Mouse (Mus musculus) stomach, postnatal 0 days (tissue): ENCODE measurements around the gene Syk. TPM values are rescaled to one million over a fixed set of nuclear protein-coding genes. Genes with fewer than 3 reads are reported as not detected.

Experiments
- ATAC-seq: fragments of 200-750 bp; cut with Nextera tagmentation; 2 replicates; pipeline ENCODE4 v1.8.0; 2017; ENCODE audit not compliant: low FRiP score, low TSS enrichment
- DNase-seq: peaks from one replicate; pipeline ENCODE4 v3.0.0-alpha.2; 2016; ENCODE audit warnings: low spot score
- H3K27ac ChIP-seq: fragments of 300-500 bp; sonication (generic); replicated peaks from 2 replicates; pipeline ENCODE4 v1.5.1; 2014; ENCODE audit warnings: mild to moderate bottlenecking, control low read depth
- H3K27me3 ChIP-seq: fragments of 300-500 bp; sonication (generic); 2 replicates; pipeline ENCODE4 v1.6.1; 2014; ENCODE audit warnings: low read length; ENCODE audit not compliant: control insufficient read depth, insufficient read depth
- H3K36me3 ChIP-seq: fragments of 300-500 bp; sonication (generic); 2 replicates; pipeline ENCODE4 v1.6.1; 2014; ENCODE audit warnings: low read length, mixed read lengths; ENCODE audit not compliant: control insufficient read depth, insufficient read depth
- H3K4me1 ChIP-seq: fragments of 300-500 bp; sonication (generic); replicated peaks from 2 replicates; pipeline ENCODE4 v1.6.1; 2014; ENCODE audit warnings: antibody characterized with exemption; ENCODE audit not compliant: control insufficient read depth, insufficient read depth
- H3K4me2 ChIP-seq: fragments of 300-500 bp; sonication (generic); replicated peaks from 2 replicates; pipeline ENCODE4 v1.6.1; 2014; ENCODE audit warnings: low read depth, mild to moderate bottlenecking, control low read depth, moderate library complexity
- H3K4me3 ChIP-seq: fragments of 300-500 bp; sonication (generic); 2 replicates; pipeline ENCODE4 v1.5.1; 2014; ENCODE audit warnings: low read depth, low read length, control low read depth
- H3K9ac ChIP-seq: fragments of 300-500 bp; sonication (generic); 2 replicates; pipeline ENCODE4 v1.6.1; 2014; ENCODE audit warnings: mild to moderate bottlenecking, low read length, control low read depth, mixed read lengths
- H3K9me3 ChIP-seq: fragments of 300-500 bp; sonication (generic); 2 replicates; pipeline ENCODE4 v1.6.1; 2016; ENCODE audit warnings: low read length; ENCODE audit not compliant: control insufficient read depth
- CTCF ChIP-seq: IDR thresholded peaks from 2 replicates; pipeline ENCODE4 v1.5.1; 2016; ENCODE audit warnings: antibody characterized with exemption, low read depth, mild to moderate bottlenecking, moderate library complexity
- EP300 ChIP-seq: optimal IDR thresholded peaks from 2 replicates; pipeline ENCODE3; 2016; ENCODE audit warnings: antibody characterized with exemption
- WGBS: fragments of 180-500 bp; shearing (Covaris S2); extraction: QIAGEN DNeasy Blood & Tissue Kit; methylation state at CpG from one replicate; pipeline ENCODE4 v1.1.7; 2014; 5-methylcytosine and 5-hydroxymethylcytosine counted together
- polyA plus RNA-seq: library from polyadenylated mRNA; unstranded; fragments of >200 nt; fragmentation: Nextera tagmentation; extraction: Ambion mirVana; gene quantifications from 2 replicates; pipeline ENCODE4 v1.2.1, GENCODE M21; 2015

The Syk gene
- polyA plus RNA-seq, 1 experiment from 2014 or later = 1.7 TPM

DNA sequence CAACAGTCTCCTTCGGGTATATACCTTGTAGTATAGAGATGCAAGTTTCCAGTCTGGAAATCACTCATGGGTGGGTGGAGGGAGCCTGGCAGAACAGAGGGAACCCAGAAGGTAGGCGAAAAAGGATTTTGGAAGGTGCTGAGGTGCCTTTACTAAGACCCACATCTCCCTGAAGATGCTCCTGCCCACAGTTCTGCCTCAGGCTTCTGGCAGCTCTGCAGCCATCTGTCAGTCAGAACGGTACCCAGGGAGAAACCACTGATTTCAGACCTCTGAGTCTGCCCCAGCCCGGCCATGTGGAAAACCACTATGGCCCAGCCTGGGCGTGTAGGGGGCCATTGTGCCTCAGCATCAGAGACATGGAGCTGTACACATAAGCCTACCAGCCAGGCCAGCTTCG, 43.5 kb upstream of the Syk start:
- no peaks in the 10 kb centered on the region for H3K9me3 ChIP-seq
- ATAC-seq = no peak
- no peak for TF ChIP-seq EP300
- TF ChIP-seq CTCF = no peak
- no peaks in the 10 kb centered on the region for H3K36me3 ChIP-seq
- DNase-seq = no peak
- H3K4me1 ChIP-seq = no peaks in the 10 kb centered on the region
- H3K27me3 ChIP-seq = no peaks in the 10 kb centered on the region
- no peak overlapping the region for H3K9ac ChIP-seq
- no peak overlapping the region for H3K27ac ChIP-seq
- no peak overlapping the region for H3K4me2 ChIP-seq
- no peak overlapping the region for H3K4me3 ChIP-seq
- WGBS = 90% methylated on average over 6 of the region's 6 CpGs

DNA sequence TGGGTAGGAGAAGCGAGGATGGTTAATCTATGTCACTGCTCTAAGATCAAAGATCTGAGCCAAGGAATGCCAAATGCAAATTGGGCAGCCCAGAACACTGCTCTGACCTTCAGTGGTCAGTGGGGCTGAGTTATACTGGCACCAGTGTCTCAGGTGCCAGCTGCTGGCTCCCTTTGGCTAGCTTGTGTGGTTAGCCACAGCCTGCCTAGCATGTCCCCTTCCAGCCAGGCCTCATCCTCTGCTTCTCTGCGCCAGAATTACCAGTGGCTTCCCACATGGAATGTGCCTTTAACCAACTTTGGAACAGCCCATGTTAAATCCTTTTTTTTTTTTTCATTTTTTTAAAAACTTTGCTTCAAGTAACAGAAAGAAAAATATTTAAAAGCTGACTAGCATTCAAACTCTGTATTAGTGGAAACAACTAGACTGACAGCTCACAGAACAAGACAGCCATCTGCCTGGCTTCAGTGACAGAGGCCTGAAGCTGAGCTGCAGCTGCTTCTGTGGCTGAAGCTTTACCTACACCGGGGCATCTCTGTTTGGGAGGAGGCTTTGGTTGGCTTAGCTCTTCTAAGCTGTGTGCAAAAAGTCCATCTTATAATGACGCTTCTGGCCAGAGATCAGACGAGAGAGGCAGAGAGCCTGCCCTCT, 41.5 kb upstream of the Syk start:
- Histone ChIP-seq H3K4me3 (no peak overlapping the region), H3K27ac (no peak overlapping the region)
- 46% methylated on average over 5 of the region's 5 CpGs for WGBS

GRCm38 (mm10) chr13:52542036-52542526, 40.9 kb upstream of the Syk start:
- no peak for TF ChIP-seq EP300
- TF ChIP-seq CTCF = no peak
- Histone ChIP-seq H3K4me2 (no peak overlapping the region), H3K27me3 (no peaks in the 10 kb centered on the region), H3K9me3 (no peaks in the 10 kb centered on the region), H3K27ac (no peak overlapping the region), H3K4me1 (no peaks in the 10 kb centered on the region), H3K4me3 (no peak overlapping the region), H3K9ac (no peak overlapping the region), H3K36me3 (no peaks in the 10 kb centered on the region)
- no peak for ATAC-seq
- no peak for DNase-seq
- WGBS = 44% methylated on average over 8 of the region's 8 CpGs

More for the DNA sequence above, 41.5 kb upstream of the Syk start:
- H3K36me3 ChIP-seq = no peaks in the 10 kb centered on the region
- H3K9me3 ChIP-seq = no peaks in the 10 kb centered on the region
- H3K9ac ChIP-seq = no peak overlapping the region
- no peaks in the 10 kb centered on the region for H3K4me1 ChIP-seq
- H3K27me3 ChIP-seq = no peaks in the 10 kb centered on the region
- no peak for DNase-seq
- ATAC-seq = no peak
- no peak overlapping the region for H3K4me2 ChIP-seq
- TF ChIP-seq CTCF = no peak
- TF ChIP-seq EP300 = no peak

- H3K4me1 ChIP-seq = no peaks in the 10 kb centered on the region
- no peak for ATAC-seq
- H3K4me2 ChIP-seq = no peak overlapping the region
- H3K9ac ChIP-seq = no peak overlapping the region
- no peak for DNase-seq
- H3K27me3 ChIP-seq = no peaks in the 10 kb centered on the region
- TF ChIP-seq CTCF = no peak
- H3K9me3 ChIP-seq = no peaks in the 10 kb centered on the region
- H3K27ac ChIP-seq = no peak overlapping the region
- no peak overlapping the region for H3K4me3 ChIP-seq
- 74% methylated on average over 4 of the region's 4 CpGs for WGBS
- no peaks in the 10 kb centered on the region for H3K36me3 ChIP-seq
Observed at GRCm38 (mm10) chr13:52542636-52543035, 40.3 kb upstream of the Syk start.

- no peak overlapping the region for H3K4me3 ChIP-seq
- no peak for ATAC-seq
- no peak overlapping the region for H3K4me2 ChIP-seq
- H3K9me3 ChIP-seq = no peaks in the 10 kb centered on the region
- no peaks in the 10 kb centered on the region for H3K36me3 ChIP-seq
- 57% methylated on average over 6 of the region's 6 CpGs for WGBS
- TF ChIP-seq EP300 (no peak), CTCF (no peak)
- H3K27ac ChIP-seq = no peak overlapping the region
- H3K27me3 ChIP-seq = no peaks in the 10 kb centered on the region
- H3K9ac ChIP-seq = no peak overlapping the region
- DNase-seq = no peak
- no peaks in the 10 kb centered on the region for H3K4me1 ChIP-seq
Observed at GRCm38 (mm10) chr13:52546288-52546687, 36.7 kb upstream of the Syk start.

DNA sequence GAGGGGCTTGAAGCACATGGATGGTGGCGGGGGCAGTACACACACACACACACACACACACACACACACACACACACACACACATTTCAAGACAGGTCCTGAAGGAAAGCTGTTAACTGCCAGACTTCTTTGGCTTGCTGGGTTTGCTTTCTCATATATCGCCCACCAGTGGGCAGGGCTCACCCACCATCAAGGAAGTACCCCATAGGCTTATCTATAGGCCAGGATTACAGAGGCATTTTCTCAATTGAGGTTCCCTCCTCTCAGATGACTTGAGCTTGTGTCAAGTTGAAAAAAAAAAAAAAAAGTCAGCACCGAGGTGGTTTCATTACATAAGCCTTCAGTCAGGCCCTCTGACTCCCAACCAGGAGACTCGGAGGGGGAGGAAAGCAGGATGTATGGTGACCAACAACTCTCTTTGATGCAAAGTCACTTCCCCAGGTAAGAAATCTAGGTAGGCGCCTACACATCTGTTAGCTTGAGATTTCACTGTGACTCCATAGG, 32.2 kb upstream of the Syk start:
- H3K9me3 ChIP-seq = no peaks in the 10 kb centered on the region
- H3K4me2 ChIP-seq = no peak overlapping the region
- H3K4me3 ChIP-seq = no peak overlapping the region
- no peak overlapping the region for H3K27ac ChIP-seq
- DNase-seq (no peak), ATAC-seq (no peak)
- 69% methylated on average over 5 of the region's 5 CpGs for WGBS
- no peak overlapping the region for H3K9ac ChIP-seq
- no peaks in the 10 kb centered on the region for H3K27me3 ChIP-seq
- no peaks in the 10 kb centered on the region for H3K36me3 ChIP-seq
- H3K4me1 ChIP-seq = no peaks in the 10 kb centered on the region
- TF ChIP-seq EP300 (no peak), CTCF (no peak)
